Mouse (Mus musculus): ENCODE measurements around the gene Abcd4. TPM values are rescaled to one million over a fixed set of nuclear protein-coding genes. Genes with fewer than 3 reads are reported as not detected.

Abcd4 gene
- 26.2 TPM for polyA plus RNA-seq (2017; shearing (Covaris generic))

DNA sequence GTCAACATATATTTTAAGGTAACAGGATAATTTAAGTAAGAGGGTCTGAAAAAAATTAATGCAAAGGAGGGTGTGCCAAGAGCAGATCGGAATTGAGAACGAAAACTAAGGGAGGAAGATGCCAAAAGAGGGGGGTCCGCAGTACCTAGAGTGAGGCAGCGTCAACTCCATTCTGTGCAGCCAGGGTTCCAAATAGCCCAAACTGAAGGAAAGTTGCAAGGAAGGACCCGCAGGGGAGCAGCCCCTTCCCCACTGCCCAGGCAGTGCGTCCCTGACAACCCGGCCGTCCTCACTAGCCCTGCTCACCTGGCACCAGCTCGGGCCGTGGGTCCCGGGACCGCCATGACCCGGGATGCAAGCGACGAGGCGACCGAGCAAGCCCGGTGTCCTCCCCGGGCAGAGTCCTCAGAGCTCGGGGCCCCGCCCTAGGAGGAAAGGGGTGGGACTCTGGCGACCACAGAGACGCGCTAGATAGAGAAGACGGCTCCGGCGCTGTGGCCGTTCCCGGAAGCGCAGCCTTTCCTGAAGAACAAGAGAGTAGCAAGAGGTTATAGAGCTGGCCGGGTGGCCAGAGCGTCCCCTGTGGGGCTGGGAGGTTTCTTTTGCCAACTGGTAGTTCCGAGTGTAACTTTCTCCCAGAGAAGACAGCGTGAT lies at the start of gene Abcd4:
Gene Abcd4 (minus strand): TSS at position 437 of the 654 bp plus-strand sequence.

GRCm38 (mm10) chr12:84640654-84641053 lies 23.4 kb upstream of the Abcd4 start, which contains the start of gene Vrtn:
Gene Vrtn, plus strand, starts transcription at chr12:84641019.

DNA sequence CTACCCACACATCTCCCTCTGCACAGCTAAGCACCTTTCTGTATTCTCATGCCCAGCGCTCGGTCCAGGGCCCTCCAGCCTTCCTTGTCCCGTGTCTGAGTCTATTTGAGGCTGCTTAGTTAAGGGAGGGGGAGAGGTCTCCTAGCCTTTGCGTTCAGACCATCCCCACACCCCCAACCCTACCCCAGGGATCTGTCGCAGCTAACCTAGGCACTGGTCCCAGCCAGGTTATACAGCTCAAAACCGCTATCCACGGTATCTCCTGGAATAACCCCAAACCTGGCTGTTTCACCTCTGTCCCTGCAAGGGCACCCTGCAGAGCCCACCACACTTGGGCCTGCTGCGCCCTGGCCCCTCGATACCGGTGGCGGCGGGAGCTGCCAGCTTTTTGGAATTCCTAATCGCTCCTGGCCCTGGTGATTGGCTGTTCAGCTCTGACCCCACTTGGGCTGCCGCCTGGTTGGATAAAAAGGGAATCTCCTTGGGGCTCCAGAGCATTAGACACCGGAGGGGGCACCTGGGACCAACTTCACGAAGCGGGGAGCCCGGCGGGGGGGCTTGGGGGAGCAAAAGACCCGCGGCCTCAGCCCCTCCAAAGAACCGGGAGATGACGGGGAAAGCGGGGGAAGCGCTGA lies 47.8 kb downstream of the Abcd4 start, which contains the start of gene Vsx2:
Gene Vsx2 (plus strand): TSS at position 427 of the 635 bp plus-strand sequence.

Other genes with a start within 250 kb of the Abcd4 start
- gene Entpd5, start 208.4 kb downstream of the Abcd4 start, polyA plus RNA-seq (2017; shearing (Covaris generic)): 49.5 TPM
- 0.39 TPM for gene Bbof1, start 208.3 kb downstream of the Abcd4 start, polyA plus RNA-seq (2017; shearing (Covaris generic))
- 29.7 TPM for gene Rnf113a2, start 200.2 kb downstream of the Abcd4 start, polyA plus RNA-seq (2017; shearing (Covaris generic))
- gene Aldh6a1, start 166.4 kb downstream of the Abcd4 start, polyA plus RNA-seq (2017; shearing (Covaris generic)): 17.3 TPM
- gene Lin52, start 166.0 kb downstream of the Abcd4 start, polyA plus RNA-seq (2017; shearing (Covaris generic)): 23.3 TPM
- gene Vsx2, start 47.7 kb downstream of the Abcd4 start, polyA plus RNA-seq (2017; shearing (Covaris generic)): not detected
- not detected for gene Vrtn, start 23.6 kb upstream of the Abcd4 start, polyA plus RNA-seq (2017; shearing (Covaris generic))
- gene Syndig1l, start 81.4 kb upstream of the Abcd4 start, polyA plus RNA-seq (2017; shearing (Covaris generic)): not detected
- gene Npc2, start 155.7 kb upstream of the Abcd4 start, polyA plus RNA-seq (2017; shearing (Covaris generic)): 109 TPM
- 105 TPM for gene Isca2, start 155.8 kb upstream of the Abcd4 start, polyA plus RNA-seq (2017; shearing (Covaris generic))